In the genomic region with DNA sequence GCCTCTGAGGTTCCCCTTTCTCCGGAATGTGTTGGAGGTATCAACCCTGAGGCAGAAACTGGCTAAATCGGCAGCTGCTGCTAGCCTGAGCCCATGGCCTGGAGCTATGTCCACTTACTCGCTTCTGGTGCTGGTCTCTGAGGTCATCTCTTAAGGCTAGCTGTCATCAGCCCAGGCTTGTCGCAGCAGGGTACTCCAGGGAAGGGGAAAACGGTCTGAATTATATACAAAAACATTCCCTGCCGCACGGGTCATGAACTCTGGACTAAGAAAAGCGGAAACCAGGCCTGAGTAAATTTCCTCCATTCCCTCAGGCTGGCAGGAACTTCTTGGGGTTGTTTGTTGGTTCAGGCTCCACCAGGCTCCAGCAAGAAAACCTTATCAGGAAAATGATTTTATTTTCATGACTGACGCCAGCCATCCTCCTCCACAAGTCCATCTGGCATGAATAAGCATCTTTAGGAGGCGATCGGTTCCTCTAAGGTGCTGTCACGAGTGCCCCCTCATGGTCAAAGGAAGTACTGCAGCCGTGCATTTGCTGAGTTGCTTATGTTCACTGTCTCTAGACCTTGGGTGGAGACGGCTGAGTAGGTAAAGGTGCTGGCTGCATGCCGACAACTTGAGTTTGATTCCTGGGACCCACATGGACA, we compare ENCODE assay signal across 8 mouse cellular contexts. TPM values are rescaled to one million over a fixed set of nuclear protein-coding genes. Genes with fewer than 3 reads are reported as not detected.
A peak's percentile ranks its signal among the peaks of the same experiment; 100 is the strongest.
DNase-seq lines count a peak whose midpoint lies in the region; ATAC-seq lines count a peak whose summit lies in the region.

No protein-coding gene starts in this region.

- H3K4me2 ChIP-seq in hindbrain, embryonic 12.5 days (replicated peaks): peak overlapping the region; percentile 19

- peak overlapping the region; percentile 67 for H3K27ac ChIP-seq in hindbrain, embryonic 12.5 days

- no peaks in the 10 kb centered on the region for H3K9me3 ChIP-seq in hindbrain, embryonic 12.5 days (replicated peaks)

- peak; percentile 71 for DNase-seq in Muller cell, postnatal 12 days (ENCODE audit: inconsistent ontology term)
- peak; percentile 96 for DNase-seq in cerebellum, adult 9-11 months
- peak; percentile 97 to 100 for DNase-seq in frontal cortex, adult 2 months (ENCODE audit: extremely low spot score in 1 of 2, low spot score in 1 of 2)
- peak; percentile 92 to 96 for DNase-seq in layer of hippocampus, postnatal 14 days (ENCODE audit: low spot score in 2 of 2)
- DNase-seq in lung, postnatal 14 days: peak; percentile 96
- DNase-seq in retina, postnatal 7 days (ENCODE audit: low read depth, low spot score): peak; percentile 93
- DNase-seq in urinary bladder, adult 2 months (ENCODE audit: low spot score): peak; percentile 86

- WGBS in hindbrain, embryonic 12.5 days: 14% methylated on average over 15 of the region's 15 CpGs

- no peaks in the 10 kb centered on the region for H3K36me3 ChIP-seq in hindbrain, embryonic 12.5 days

- no peak overlapping the region for H3K4me3 ChIP-seq in hindbrain, embryonic 12.5 days

- no peaks in the 10 kb centered on the region for H3K27me3 ChIP-seq in hindbrain, embryonic 12.5 days

- peak; percentile 22; the same call in 1 of the 2 replicates for ATAC-seq in hindbrain, embryonic 12.5 days (ENCODE audit: low FRiP score)

- peaks cover 29% of the 10 kb centered on the region for H3K4me1 ChIP-seq in hindbrain, embryonic 12.5 days

- no peak overlapping the region for H3K9ac ChIP-seq in hindbrain, embryonic 12.5 days

RNA-seq across cellular contexts. Expression of a gene that starts 1.7 kb away (rescaled TPM):
- polyA plus RNA-seq in frontal cortex, adult 2 months (2012; rRNA removed): 9.9 TPM in 2 replicates
- polyA plus RNA-seq in hindbrain, embryonic 12.5 days (2016; fragmentation: Nextera tagmentation; extraction: Ambion mirVana): 10.2 and 15.2 TPM in 2 replicates
- total RNA-seq in layer of hippocampus, postnatal 14 days (2021): 10 to 100 TPM in 1 of 2 experiments, 1 to 10 TPM in 1; 8.7 to 10.6 TPM
- 6.9 and 7.0 TPM in 2 replicates for polyA plus RNA-seq in urinary bladder, adult 2 months (2012; rRNA removed)

RNA-seq across cellular contexts. Expression of a gene that starts 11.5 kb away (rescaled TPM):
- polyA plus RNA-seq in frontal cortex, adult 2 months (2012; rRNA removed): 0.06 TPM in 1 of 2 replicates, not detected in the other
- polyA plus RNA-seq in hindbrain, embryonic 12.5 days (2016; fragmentation: Nextera tagmentation; extraction: Ambion mirVana): not detected in 2 replicates
- not detected for total RNA-seq in layer of hippocampus, postnatal 14 days (2021)
- 0.83 and 1.1 TPM in 2 replicates for polyA plus RNA-seq in urinary bladder, adult 2 months (2012; rRNA removed)

RNA-seq across cellular contexts. Expression of a gene that starts 17.9 kb away (rescaled TPM):
- polyA plus RNA-seq in frontal cortex, adult 2 months (2012; rRNA removed): 73.9 and 74.9 TPM in 2 replicates
- 81.5 and 86.5 TPM in 2 replicates for polyA plus RNA-seq in hindbrain, embryonic 12.5 days (2016; fragmentation: Nextera tagmentation; extraction: Ambion mirVana)
- 10 to 100 TPM; 68.8 to 72.5 TPM for total RNA-seq in layer of hippocampus, postnatal 14 days (2021)
- 70.9 and 80.1 TPM in 2 replicates for polyA plus RNA-seq in urinary bladder, adult 2 months (2012; rRNA removed)

RNA-seq across cellular contexts. Expression of a gene that starts 33.4 kb away (rescaled TPM):
- 0.06 and 0.17 TPM in 2 replicates for polyA plus RNA-seq in frontal cortex, adult 2 months (2012; rRNA removed)
- 0.20 TPM in 1 of 2 replicates, not detected in the other for polyA plus RNA-seq in hindbrain, embryonic 12.5 days (2016; fragmentation: Nextera tagmentation; extraction: Ambion mirVana)
- total RNA-seq in layer of hippocampus, postnatal 14 days (2021): not detected
- polyA plus RNA-seq in urinary bladder, adult 2 months (2012; rRNA removed): 0.04 and 0.09 TPM in 2 replicates

RNA-seq across cellular contexts. Expression of a gene that starts 40.4 kb away (rescaled TPM):
- polyA plus RNA-seq in frontal cortex, adult 2 months (2012; rRNA removed): 209 and 216 TPM in 2 replicates
- 953 and 959 TPM in 2 replicates for polyA plus RNA-seq in hindbrain, embryonic 12.5 days (2016; fragmentation: Nextera tagmentation; extraction: Ambion mirVana)
- total RNA-seq in layer of hippocampus, postnatal 14 days (2021): 100 to 1,000 TPM; 188 to 227 TPM
- 89.2 and 102 TPM in 2 replicates for polyA plus RNA-seq in urinary bladder, adult 2 months (2012; rRNA removed)
